Mouse (Mus musculus) stomach, embryonic 14.5 days (tissue): ENCODE measurements at regions not wholly inside any gene's neighbourhood (a gene's known extent, or its start where the extent isn't known, plus 50 kb on each side); places are given as distances from the start of the nearest gene placed in this dataset.
A peak's percentile ranks its signal among the peaks of the same experiment; 100 is the strongest.

Experiments
- ATAC-seq: fragments of 200-750 bp; cut with Nextera tagmentation; 2 replicates; pipeline ENCODE4 v1.8.0; 2017; ENCODE audit warnings: low read depth, moderate TSS enrichment; ENCODE audit not compliant: insufficient number of reproducible peaks, insufficient read depth, low FRiP score
- H3K27ac ChIP-seq: fragments of 300-500 bp; sonication (generic); 2 replicates; pipeline ENCODE4 v1.5.1; 2014; ENCODE audit warnings: mild to moderate bottlenecking, low read length, moderate library complexity, mixed read lengths
- H3K27me3 ChIP-seq: fragments of 300-500 bp; sonication (generic); 2 replicates; pipeline ENCODE4 v1.6.1; 2014; ENCODE audit warnings: low read length, control low read depth, mixed read lengths; ENCODE audit not compliant: control insufficient read depth, insufficient read depth
- H3K36me3 ChIP-seq: fragments of 300-500 bp; sonication (generic); 2 replicates; pipeline ENCODE4 v1.6.1; 2014; ENCODE audit warnings: mild to moderate bottlenecking, control low read depth, low read length, moderate library complexity, mixed read lengths; ENCODE audit not compliant: control insufficient read depth, insufficient read depth
- H3K4me1 ChIP-seq: fragments of 300-500 bp; sonication (generic); 2 replicates; pipeline ENCODE4 v1.6.1; 2014; ENCODE audit warnings: low read length, control low read depth, mixed read lengths; ENCODE audit not compliant: control insufficient read depth, insufficient read depth
- H3K4me2 ChIP-seq: fragments of 300-500 bp; sonication (generic); replicated peaks from 2 replicates; pipeline ENCODE4 v1.6.1; 2014; ENCODE audit warnings: low read depth, low read length, control low read depth
- H3K4me3 ChIP-seq: fragments of 300-500 bp; sonication (generic); 2 replicates; pipeline ENCODE4 v1.5.1; 2014; ENCODE audit warnings: low read depth, low read length, control low read depth
- H3K9ac ChIP-seq: fragments of 300-500 bp; sonication (generic); replicated peaks from 2 replicates; pipeline ENCODE4 v1.6.1; 2014; ENCODE audit warnings: low read depth, mild to moderate bottlenecking, control low read depth, low read length, moderate library complexity, mixed read lengths
- H3K9me3 ChIP-seq: fragments of 300-500 bp; sonication (generic); 2 replicates; pipeline ENCODE4 v1.6.1; 2016; ENCODE audit warnings: low read depth, low read length, control low read depth; ENCODE audit not compliant: control insufficient read depth
- WGBS: fragments of 180-500 bp; shearing (Covaris S2); extraction: QIAGEN DNeasy Blood & Tissue Kit; methylation state at CpG from one replicate; pipeline ENCODE4 v1.1.7; 2014; 5-methylcytosine and 5-hydroxymethylcytosine counted together

- Histone ChIP-seq H3K9me3 (no peaks in the 10 kb centered on the region), H3K27ac (no peak overlapping the region), H3K36me3 (no peaks in the 10 kb centered on the region), H3K9ac (no peak overlapping the region), H3K4me3 (no peak overlapping the region), H3K4me1 (no peaks in the 10 kb centered on the region), H3K4me2 (no peak overlapping the region), H3K27me3 (no peaks in the 10 kb centered on the region)
- WGBS: 52% methylated on average over 7 of the region's 7 CpGs
- peak; percentile 53; the same call in 1 of the 2 replicates for ATAC-seq
Observed at GRCm38 (mm10) chr13:42244240-42245086, 56.8 kb upstream of the Edn1 start.

GRCm38 (mm10) chr13:42245753-42246409 lies 55.4 kb upstream of the Edn1 start:
- no peaks in the 10 kb centered on the region for H3K27me3 ChIP-seq
- H3K4me2 ChIP-seq: no peak overlapping the region
- no peaks in the 10 kb centered on the region for H3K9me3 ChIP-seq
- H3K9ac ChIP-seq: no peak overlapping the region
- H3K36me3 ChIP-seq: no peaks in the 10 kb centered on the region
- no peak overlapping the region for H3K4me3 ChIP-seq
- H3K4me1 ChIP-seq: no peaks in the 10 kb centered on the region
- 80% methylated on average over 11 of the region's 11 CpGs for WGBS
- ATAC-seq: no peak
- H3K27ac ChIP-seq: no peak overlapping the region
